Mouse (Mus musculus) embryonic facial prominence, embryonic 15.5 days (tissue): Measurements from ENCODE around the gene Creg1. TPM values are rescaled to one million over a fixed set of nuclear protein-coding genes. Genes with fewer than 3 reads are reported as not detected.

ENCODE experiments used
- ATAC-seq: fragments of 200-750 bp; cut with Nextera tagmentation; 2 replicates; pipeline ENCODE4 v1.8.0; 2017; ENCODE audit warnings: low read depth, moderate TSS enrichment; ENCODE audit not compliant: insufficient number of reproducible peaks, low FRiP score, low TSS enrichment
- H3K27ac ChIP-seq: fragments of 300-500 bp; sonication (generic); replicated peaks from 2 replicates; pipeline ENCODE4 v1.5.1; 2015; ENCODE audit warnings: mild to moderate bottlenecking, inconsistent platforms
- H3K27me3 ChIP-seq: fragments of 300-500 bp; sonication (generic); 2 replicates; pipeline ENCODE4 v1.6.1; 2015; ENCODE audit warnings: inconsistent platforms
- H3K36me3 ChIP-seq: fragments of 300-500 bp; sonication (generic); 2 replicates; pipeline ENCODE4 v1.6.1; 2015; ENCODE audit warnings: mild to moderate bottlenecking, inconsistent platforms
- H3K4me1 ChIP-seq: fragments of 300-500 bp; sonication (generic); 2 replicates; pipeline ENCODE4 v1.6.1; 2015; ENCODE audit warnings: inconsistent platforms
- H3K4me2 ChIP-seq: fragments of 300-500 bp; sonication (generic); replicated peaks from 2 replicates; pipeline ENCODE4 v1.6.1; 2015; ENCODE audit warnings: mild to moderate bottlenecking, inconsistent platforms
- H3K4me3 ChIP-seq: fragments of 300-500 bp; sonication (generic); replicated peaks from 2 replicates; pipeline ENCODE4 v1.5.1; 2015; ENCODE audit warnings: mild to moderate bottlenecking, inconsistent platforms
- H3K9ac ChIP-seq: fragments of 300-500 bp; sonication (generic); 2 replicates; pipeline ENCODE4 v1.6.1; 2015; ENCODE audit warnings: inconsistent platforms
- H3K9me3 ChIP-seq: fragments of 300-500 bp; sonication (generic); replicated peaks from 2 replicates; pipeline ENCODE4 v1.6.1; 2016; ENCODE audit warnings: inconsistent platforms
- WGBS: fragments of 180-500 bp; shearing (Covaris S2); methylation state at CpG from one replicate; pipeline ENCODE4 v1.1.7; 2015; 5-methylcytosine and 5-hydroxymethylcytosine counted together
- polyA plus RNA-seq: library from polyadenylated mRNA; unstranded; fragments of >200 nt; fragmentation: Nextera tagmentation; extraction: Ambion mirVana; gene quantifications from 2 replicates; pipeline ENCODE4 v1.2.1, GENCODE M21; 2015

Creg1 gene
- polyA plus RNA-seq, 1 experiment from 2014 or later = 62.8 TPM

- Histone ChIP-seq H3K9ac (no peak overlapping the region), H3K27ac (no peak overlapping the region), H3K4me3 (no peak overlapping the region), H3K4me1 (peaks cover 19% of the 10 kb centered on the region), H3K36me3 (no peaks in the 10 kb centered on the region), H3K9me3 (no peaks in the 10 kb centered on the region), H3K4me2 (peak overlapping the region; percentile 17; the same call in 1 of the 2 replicates), H3K27me3 (peaks cover 31% of the 10 kb centered on the region)
- no peak for ATAC-seq
- 21% methylated on average over 14 of the region's 14 CpGs for WGBS
Measured at GRCm38 (mm10) chr1:165814521-165815278, 51.2 kb downstream of the Creg1 start.

DNA sequence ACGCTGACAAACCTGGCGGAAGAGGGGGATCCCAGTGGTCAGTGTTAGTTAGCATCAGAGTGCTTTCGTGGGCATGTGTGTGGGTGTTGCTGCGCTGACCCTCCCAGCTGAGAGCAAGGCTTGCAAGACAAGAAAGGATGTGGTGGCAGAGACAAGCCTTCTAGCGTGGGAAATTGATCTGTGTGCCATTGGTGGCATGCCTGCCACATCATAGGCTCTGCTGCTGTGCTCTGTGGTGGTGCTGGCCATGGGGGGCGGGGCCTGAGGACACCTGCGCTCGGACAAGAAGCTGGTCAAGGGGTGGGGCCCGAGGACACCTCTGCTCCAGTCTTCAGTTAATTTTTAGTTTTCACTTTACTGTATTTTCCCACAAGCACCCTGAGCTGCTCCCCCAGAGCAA is 52.8 kb downstream of the Creg1 start:
- Histone ChIP-seq H3K4me3 (no peak overlapping the region), H3K27me3 (peaks cover 31% of the 10 kb centered on the region), H3K4me1 (peaks cover 19% of the 10 kb centered on the region), H3K4me2 (no peak overlapping the region), H3K27ac (no peak overlapping the region), H3K9ac (no peak overlapping the region), H3K36me3 (no peaks in the 10 kb centered on the region), H3K9me3 (no peaks in the 10 kb centered on the region)
- no peak; the same call in 1 of the 2 replicates for ATAC-seq
- WGBS = 83% methylated on average over 9 of the region's 9 CpGs

DNA sequence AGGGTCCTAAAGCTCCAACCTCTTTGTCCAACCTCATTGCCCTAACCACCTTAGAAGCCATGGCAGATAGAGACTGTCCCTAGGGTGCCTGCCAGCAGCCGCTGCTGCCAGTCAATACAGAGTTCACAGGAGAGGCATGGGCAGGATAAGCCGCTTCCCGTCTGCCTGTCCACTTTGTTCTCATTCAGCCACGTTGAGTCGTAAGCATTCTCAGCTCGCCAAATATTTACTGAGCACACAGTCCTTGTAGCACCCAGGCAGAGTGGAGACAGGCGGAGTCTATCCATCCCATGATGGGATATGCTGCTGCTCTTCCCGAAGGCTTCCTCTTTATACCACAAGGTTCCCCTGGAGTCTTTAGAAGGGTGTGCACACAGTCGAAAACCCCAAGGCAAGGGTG is 53.7 kb downstream of the Creg1 start:
- Histone ChIP-seq H3K9ac (no peak overlapping the region), H3K9me3 (no peaks in the 10 kb centered on the region), H3K4me1 (peaks cover 19% of the 10 kb centered on the region), H3K27me3 (peaks cover 31% of the 10 kb centered on the region), H3K27ac (no peak overlapping the region), H3K4me2 (no peak overlapping the region), H3K4me3 (no peak overlapping the region), H3K36me3 (no peaks in the 10 kb centered on the region)
- ATAC-seq = no peak
- 65% methylated on average over 9 of the region's 9 CpGs for WGBS

GRCm38 (mm10) chr1:165818145-165818860 is 54.8 kb downstream of the Creg1 start:
- 45% methylated on average over 8 of the region's 8 CpGs for WGBS
- Histone ChIP-seq H3K36me3 (no peaks in the 10 kb centered on the region), H3K27me3 (peaks cover 31% of the 10 kb centered on the region), H3K4me3 (no peak overlapping the region), H3K4me2 (no peak overlapping the region), H3K4me1 (peaks cover 19% of the 10 kb centered on the region), H3K9me3 (no peaks in the 10 kb centered on the region), H3K9ac (no peak overlapping the region), H3K27ac (no peak overlapping the region)
- no peak for ATAC-seq

DNA sequence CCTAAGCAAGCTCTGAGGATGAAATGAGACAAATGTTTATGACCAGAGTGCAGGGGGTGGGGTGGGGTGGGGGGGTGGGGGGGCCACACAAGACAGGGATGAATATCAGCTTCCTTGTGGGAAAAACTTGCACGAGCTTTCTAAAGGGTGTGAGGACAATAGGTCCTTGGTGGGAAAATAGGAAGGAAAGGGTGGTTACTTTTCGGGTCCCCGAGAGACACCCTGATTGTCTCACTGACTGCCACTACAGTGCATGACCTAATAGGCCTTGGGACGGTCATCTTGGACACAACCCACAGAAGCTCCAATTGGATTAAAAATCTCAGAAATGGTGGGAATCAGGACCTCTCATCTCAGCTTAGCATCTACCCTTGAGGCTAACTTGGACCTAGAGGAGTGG is 55.6 kb downstream of the Creg1 start:
- H3K4me3 ChIP-seq = no peak overlapping the region
- H3K4me2 ChIP-seq = no peak overlapping the region
- H3K9ac ChIP-seq = no peak overlapping the region
- no peak overlapping the region for H3K27ac ChIP-seq
- no peak for ATAC-seq
- no peaks in the 10 kb centered on the region for H3K36me3 ChIP-seq
- peaks cover 13% of the 10 kb centered on the region for H3K4me1 ChIP-seq
- H3K27me3 ChIP-seq = peaks cover 25% of the 10 kb centered on the region
- WGBS = 80% methylated on average over 4 of the region's 4 CpGs
- H3K9me3 ChIP-seq = no peaks in the 10 kb centered on the region

- no peaks in the 10 kb centered on the region for H3K36me3 ChIP-seq
- no peaks in the 10 kb centered on the region for H3K9me3 ChIP-seq
- H3K27ac ChIP-seq = no peak overlapping the region
- H3K4me2 ChIP-seq = no peak overlapping the region
- H3K9ac ChIP-seq = no peak overlapping the region
- no peak overlapping the region for H3K4me3 ChIP-seq
- 90% methylated on average over 2 of the region's 2 CpGs for WGBS
- H3K27me3 ChIP-seq = peaks cover 11% of the 10 kb centered on the region; the same call in 1 of the 2 replicates
- no peaks in the 10 kb centered on the region for H3K4me1 ChIP-seq
- ATAC-seq = no peak
Measured at GRCm38 (mm10) chr1:165822031-165822430, 58.5 kb downstream of the Creg1 start.

Other genes with a start within 250 kb of the Creg1 start
- gene Mpzl1, start 129.2 kb upstream of the Creg1 start, polyA plus RNA-seq = 138 and 147 TPM in 2 replicates
- gene Rcsd1, start 54.0 kb upstream of the Creg1 start, polyA plus RNA-seq = 16.7 and 19.1 TPM in 2 replicates
- 0.99 and 1.00 TPM in 2 replicates for gene Cd247, start 24.9 kb downstream of the Creg1 start, polyA plus RNA-seq
- gene Pou2f1, start 238.9 kb downstream of the Creg1 start, polyA plus RNA-seq = 10.7 and 11.3 TPM in 2 replicates